Mouse (Mus musculus) bone marrow macrophage, adult 2 months (primary cell): ENCODE results near the gene 2810004N23Rik.

Experiments used
- CTCF ChIP-seq: IDR thresholded peaks from 2 replicates; pipeline ENCODE4 v1.5.1; 2012; ENCODE audit warnings: low read depth, mild to moderate bottlenecking, low read length, moderate library complexity
- POLR2A ChIP-seq: IDR thresholded peaks from 2 replicates; pipeline ENCODE4 v1.6.1; 2012; ENCODE audit warnings: mild to moderate bottlenecking, low read depth, low read length, borderline replicate concordance

- TF ChIP-seq CTCF (no peak), POLR2A (no peak)
Measured at GRCm38 (mm10) chr8:124794486-124794780, 68.5 kb downstream of the 2810004N23Rik start.
